Mouse (Mus musculus) cerebellum, postnatal 4 days (tissue): ENCODE results near the gene Hspd1.

Experiments
- DNase-seq, 2 experiments: peaks; one replicate each; pipeline ENCODE4 v3.0.0; 2022; ENCODE audit warnings: low spot score in 2 of 2, mixed read lengths in 1 of 2

Hspd1 gene

GRCm38 (mm10) chr1:55041691-55042090 is 46.4 kb downstream of the Hspd1 start:
- DNase-seq = no peak

- no peak for DNase-seq
Measured at GRCm38 (mm10) chr1:55039944-55040343, 48.1 kb downstream of the Hspd1 start.

- DNase-seq = no peak
Measured at GRCm38 (mm10) chr1:55031026-55031779, 56.8 kb downstream of the Hspd1 start.

GRCm38 (mm10) chr1:55029446-55029845 is 58.6 kb downstream of the Hspd1 start:
- no peak for DNase-seq

GRCm38 (mm10) chr1:55028512-55029249 is 59.4 kb downstream of the Hspd1 start:
- DNase-seq = no peak

GRCm38 (mm10) chr1:55027966-55028365 is 60.1 kb downstream of the Hspd1 start:
- DNase-seq = no peak
